Mouse (Mus musculus) embryonic facial prominence, embryonic 13.5 days (tissue): ENCODE data around the gene Olfr1406. TPM values are rescaled to one million over a fixed set of nuclear protein-coding genes. Genes with fewer than 3 reads are reported as not detected.

Source experiments
- polyA plus RNA-seq: library from polyadenylated mRNA; unstranded; fragments of >200 nt; fragmentation: Nextera tagmentation; extraction: Ambion mirVana; gene quantifications from 2 replicates; pipeline ENCODE4 v1.2.1, GENCODE M21; 2015

Gene Olfr1406
- polyA plus RNA-seq, 1 experiment from 2014 or later = not detected

Other genes starting within 250 kb of the Olfr1406 start
- not detected in 2 replicates for gene Olfr16, start 240.2 kb downstream of the Olfr1406 start, polyA plus RNA-seq
- gene Olfr1408, start 53.3 kb downstream of the Olfr1406 start, polyA plus RNA-seq = not detected in 2 replicates
- not detected in 2 replicates for gene Olfr218, start 7.2 kb upstream of the Olfr1406 start, polyA plus RNA-seq
- gene Olfr1404, start 21.8 kb upstream of the Olfr1406 start, polyA plus RNA-seq = 0.15 TPM in 1 of 2 replicates, not detected in the other
- not detected in 2 replicates for gene Fcer1a, start 36.6 kb upstream of the Olfr1406 start, polyA plus RNA-seq
- not detected in 2 replicates for gene Olfr418, start 75.4 kb upstream of the Olfr1406 start, polyA plus RNA-seq
- not detected in 2 replicates for gene Mptx2, start 87.1 kb upstream of the Olfr1406 start, polyA plus RNA-seq
- 2.6 and 4.0 TPM in 2 replicates for gene Ackr1, start 143.1 kb upstream of the Olfr1406 start, polyA plus RNA-seq
- gene Aim2, start 160.2 kb upstream of the Olfr1406 start, polyA plus RNA-seq = 2.7 and 3.1 TPM in 2 replicates
- 5.2 and 6.1 TPM in 2 replicates for gene Cadm3, start 177.1 kb upstream of the Olfr1406 start, polyA plus RNA-seq